Mouse (Mus musculus) kidney, postnatal 0 days (tissue): ENCODE data around the gene Sgta. TPM values are rescaled to one million over a fixed set of nuclear protein-coding genes. Genes with fewer than 3 reads are reported as not detected.
A peak's percentile ranks its signal among the peaks of the same experiment; 100 is the strongest.
"Not testable (repeated sequence)": the region's sequence is repeated elsewhere in the genome, so short reads cannot be mapped to it uniquely, and the experiment has no call there.

Source experiments
- ATAC-seq: fragments of 200-750 bp; cut with Nextera tagmentation; replicated peaks from 2 replicates; pipeline ENCODE4 v1.8.0; 2017; ENCODE audit warnings: low read depth, moderate number of reproducible peaks, moderate TSS enrichment, moderate library complexity; ENCODE audit not compliant: low FRiP score
- DNase-seq: peaks from one replicate; pipeline ENCODE4 v3.0.0-alpha.2; 2016; ENCODE audit warnings: low spot score
- H3K27ac ChIP-seq: fragments of 300-500 bp; sonication (generic); 2 replicates; pipeline ENCODE4 v1.5.1; 2014; ENCODE audit warnings: mild to moderate bottlenecking
- H3K27me3 ChIP-seq: fragments of 300-500 bp; sonication (generic); 2 replicates; pipeline ENCODE4 v1.6.1; 2014; ENCODE audit warnings: low read length, mixed read lengths; ENCODE audit not compliant: insufficient read depth
- H3K36me3 ChIP-seq: fragments of 300-500 bp; sonication (generic); 2 replicates; pipeline ENCODE4 v1.6.1; 2014; ENCODE audit warnings: low read length, mixed read lengths; ENCODE audit not compliant: insufficient read depth
- H3K4me1 ChIP-seq: fragments of 300-500 bp; sonication (generic); replicated peaks from 2 replicates; pipeline ENCODE4 v1.6.1; 2014; ENCODE audit warnings: antibody characterized with exemption, low read length, mixed read lengths; ENCODE audit not compliant: insufficient read depth
- H3K4me2 ChIP-seq: fragments of 300-500 bp; sonication (generic); 2 replicates; pipeline ENCODE4 v1.6.1; 2014; ENCODE audit warnings: mild to moderate bottlenecking, low read length, moderate library complexity, mixed read lengths
- H3K4me3 ChIP-seq: fragments of 300-500 bp; sonication (generic); replicated peaks from 2 replicates; pipeline ENCODE4 v1.5.1; 2014; ENCODE audit warnings: low read depth, low read length
- H3K9ac ChIP-seq: fragments of 300-500 bp; sonication (generic); 2 replicates; pipeline ENCODE4 v1.6.1; 2014; ENCODE audit warnings: low read depth, low read length
- H3K9me3 ChIP-seq: fragments of 300-500 bp; sonication (generic); replicated peaks from 2 replicates; pipeline ENCODE4 v1.6.1; 2016; ENCODE audit warnings: low read length, inconsistent platforms, mixed read lengths
- CTCF ChIP-seq: IDR thresholded peaks from 2 replicates; pipeline ENCODE4 v1.5.1; 2016; ENCODE audit warnings: antibody characterized with exemption, low read depth, mild to moderate bottlenecking, moderate library complexity
- WGBS: fragments of 180-500 bp; shearing (Covaris S2); extraction: QIAGEN DNeasy Blood & Tissue Kit; methylation state at CpG from one replicate; pipeline ENCODE4 v1.1.7; 2014; 5-methylcytosine and 5-hydroxymethylcytosine counted together
- polyA plus RNA-seq: library from polyadenylated mRNA; unstranded; fragments of >200 nt; fragmentation: Nextera tagmentation; extraction: Ambion mirVana; gene quantifications from 2 replicates; pipeline ENCODE4 v1.2.1, GENCODE M21; 2015

Gene Sgta
- polyA plus RNA-seq, 1 experiment from 2014 or later, result 161 TPM

DNA sequence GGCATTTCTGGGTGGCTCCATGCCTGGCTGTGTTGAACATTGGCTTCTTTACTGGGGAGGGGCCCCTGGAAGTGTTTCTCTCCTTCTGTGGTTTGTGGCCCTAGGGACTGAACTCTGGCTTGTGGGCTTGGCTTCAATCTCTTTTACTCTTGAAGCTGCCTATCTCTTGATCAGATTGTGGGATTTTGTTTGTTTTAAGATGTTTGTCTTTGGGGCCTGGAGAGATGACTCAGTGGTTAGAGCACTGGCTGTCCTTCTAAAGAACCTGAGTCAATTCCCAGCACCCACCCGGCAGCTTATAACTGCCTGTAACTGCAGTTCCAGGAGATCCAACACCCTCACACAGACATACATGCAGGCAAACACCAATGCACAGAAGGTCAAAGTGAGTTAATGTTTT, 16.4 kb upstream of the Sgta start:
- no peaks in the 10 kb centered on the region for H3K9me3 ChIP-seq
- no peak overlapping the region for H3K27ac ChIP-seq
- H3K4me3 ChIP-seq, result no peak overlapping the region
- no peak for TF ChIP-seq CTCF
- DNase-seq (no peak), ATAC-seq (no peak)
- WGBS, result 96% methylated on average over 1 of the region's 1 CpGs
- no peaks in the 10 kb centered on the region for H3K27me3 ChIP-seq
- H3K9ac ChIP-seq, result no peak overlapping the region
- H3K4me2 ChIP-seq, result no peak overlapping the region
- H3K4me1 ChIP-seq, result no peaks in the 10 kb centered on the region
- peaks cover 54% of the 10 kb centered on the region for H3K36me3 ChIP-seq

DNA sequence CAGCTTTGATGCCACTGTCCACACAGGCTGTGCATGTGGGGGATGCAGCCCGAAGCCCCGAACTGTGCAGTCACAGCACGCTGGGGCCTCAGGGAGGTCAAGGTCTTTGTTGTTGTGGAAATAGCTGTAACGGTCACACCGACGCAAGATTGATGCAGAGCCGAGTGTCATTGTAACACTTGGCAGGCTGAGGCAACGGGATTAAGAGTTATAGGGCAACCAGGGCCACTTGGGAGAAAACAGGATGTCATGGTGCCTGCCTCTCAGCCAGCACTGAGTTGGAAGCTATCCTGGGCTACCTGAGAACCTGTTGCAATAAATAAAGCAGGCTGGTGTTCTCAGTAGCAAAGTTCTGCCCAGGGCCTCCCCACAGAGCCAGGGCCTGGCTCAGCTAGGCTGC, 15.8 kb upstream of the Sgta start:
- Histone ChIP-seq H3K9ac (no peak overlapping the region), H3K9me3 (no peaks in the 10 kb centered on the region), H3K36me3 (peaks cover 48% of the 10 kb centered on the region), H3K4me2 (no peak overlapping the region), H3K27me3 (no peaks in the 10 kb centered on the region), H3K4me1 (peaks cover 4% of the 10 kb centered on the region), H3K4me3 (no peak overlapping the region), H3K27ac (no peak overlapping the region)
- DNase-seq (no peak), ATAC-seq (no peak)
- WGBS, result 33% methylated on average over 8 of the region's 8 CpGs
- no peak for TF ChIP-seq CTCF

DNA sequence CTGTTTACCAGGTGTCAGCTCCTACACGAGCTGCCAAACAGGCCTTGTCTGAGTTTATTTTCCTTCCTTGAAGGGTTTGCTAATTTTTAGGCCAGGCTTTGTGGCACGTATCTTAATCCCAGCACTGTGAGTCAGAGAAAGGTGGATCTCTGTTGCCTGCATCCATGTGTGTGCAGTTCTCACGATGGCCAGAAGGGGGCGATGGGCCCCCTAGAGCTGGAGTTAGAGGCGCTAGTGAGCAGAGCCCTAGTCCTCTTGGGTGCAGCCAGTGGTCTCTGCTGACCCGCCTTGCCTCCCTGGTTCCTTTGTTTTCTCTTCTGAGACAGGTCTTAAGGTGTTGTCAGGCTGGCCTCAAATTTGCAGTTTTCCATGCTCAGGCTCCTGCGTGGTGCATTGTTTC, 13.5 kb upstream of the Sgta start:
- 67% methylated on average over 7 of the region's 7 CpGs for WGBS

DNA sequence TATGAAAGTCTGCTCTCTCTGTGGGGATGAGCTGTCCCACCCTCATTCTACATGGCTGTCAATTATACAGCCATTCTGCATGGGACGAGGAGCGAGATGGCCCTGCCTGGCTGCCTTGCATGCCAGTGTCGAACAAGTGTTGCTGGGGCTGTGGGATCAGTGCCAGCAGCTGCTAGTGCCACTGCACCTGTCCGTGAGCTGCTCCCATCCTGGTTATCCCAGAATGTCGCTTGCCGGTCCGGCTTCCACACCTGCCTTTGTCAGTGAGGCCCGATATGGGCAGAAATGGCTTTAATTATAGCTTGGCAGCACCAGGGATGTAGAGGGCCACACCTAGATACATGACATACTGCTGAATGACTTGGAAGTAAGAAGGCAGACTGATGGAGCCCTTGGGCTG, 12.3 kb upstream of the Sgta start:
- no peak overlapping the region for H3K4me3 ChIP-seq

More for the DNA sequence above, 13.5 kb upstream of the Sgta start:
- Histone ChIP-seq H3K27ac (no peak overlapping the region), H3K4me3 (no peak overlapping the region), H3K27me3 (no peaks in the 10 kb centered on the region), H3K9ac (no peak overlapping the region), H3K4me2 (no peak overlapping the region), H3K9me3 (no peaks in the 10 kb centered on the region), H3K4me1 (peaks cover 8% of the 10 kb centered on the region), H3K36me3 (peaks cover 26% of the 10 kb centered on the region; the same call in 1 of the 2 replicates)
- ATAC-seq (no peak), DNase-seq (no peak)
- TF ChIP-seq CTCF, result peak; percentile 66

DNA sequence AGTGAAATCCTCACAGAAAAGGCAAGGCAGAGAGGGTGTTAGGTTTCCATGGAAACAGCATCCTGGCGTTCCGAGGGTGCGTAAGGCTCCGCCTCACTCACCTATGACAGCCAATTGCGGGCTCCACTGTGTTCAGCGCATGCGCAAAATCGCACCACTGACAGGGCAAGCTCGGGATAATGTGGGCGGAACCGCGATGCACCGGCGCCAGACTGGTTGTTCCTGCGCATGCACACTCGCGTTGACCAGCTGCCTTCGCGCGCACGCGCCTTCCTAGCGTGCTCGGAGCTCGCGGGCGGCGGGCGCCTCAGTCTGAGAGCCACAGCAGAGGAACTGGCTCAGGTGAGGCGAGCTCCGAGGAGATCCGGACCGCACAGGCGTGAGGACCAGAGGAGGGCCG, 9.9 kb upstream of the Sgta start, which contains the start of gene Thop1:
TSS of gene Thop1 (plus strand) at position 200 of the 400 bp plus-strand sequence.
- TF ChIP-seq CTCF, result no peak
- peak; percentile 99 for DNase-seq
- 0 out of 2 replicates have a peak within 1 kb of the TSS, but pooled peaks have one; percentile 44 for H3K27ac ChIP-seq
- peak within 1 kb of the TSS; percentile 57 for H3K4me3 ChIP-seq
- H3K36me3 ChIP-seq, result 0 out of 2 replicates have a peak, but pooled peaks cover 8% of the 10 kb centered on the region
- under 1% methylated on average over 35 of the region's 35 CpGs for WGBS
- peak within 1 kb of the TSS; percentile 84 for H3K4me2 ChIP-seq
- peak within 1 kb of the TSS; percentile 70 for H3K9ac ChIP-seq
- ATAC-seq, result peak; percentile 95
- no peaks in the 10 kb centered on the region for H3K27me3 ChIP-seq
- peaks cover 8% of the 10 kb centered on the region for H3K4me1 ChIP-seq
- no peaks in the 10 kb centered on the region for H3K9me3 ChIP-seq

More for the DNA sequence above, 12.3 kb upstream of the Sgta start:
- H3K9ac ChIP-seq, result no peak overlapping the region
- no peak overlapping the region for H3K27ac ChIP-seq
- peaks cover 8% of the 10 kb centered on the region for H3K4me1 ChIP-seq
- no peak for TF ChIP-seq CTCF
- no peaks in the 10 kb centered on the region for H3K27me3 ChIP-seq
- no peaks in the 10 kb centered on the region for H3K9me3 ChIP-seq
- 93% methylated on average over 8 of the region's 8 CpGs for WGBS
- DNase-seq (no peak), ATAC-seq (no peak)
- H3K36me3 ChIP-seq, result peaks cover 16% of the 10 kb centered on the region; the same call in 1 of the 2 replicates
- H3K4me2 ChIP-seq, result no peak overlapping the region

DNA sequence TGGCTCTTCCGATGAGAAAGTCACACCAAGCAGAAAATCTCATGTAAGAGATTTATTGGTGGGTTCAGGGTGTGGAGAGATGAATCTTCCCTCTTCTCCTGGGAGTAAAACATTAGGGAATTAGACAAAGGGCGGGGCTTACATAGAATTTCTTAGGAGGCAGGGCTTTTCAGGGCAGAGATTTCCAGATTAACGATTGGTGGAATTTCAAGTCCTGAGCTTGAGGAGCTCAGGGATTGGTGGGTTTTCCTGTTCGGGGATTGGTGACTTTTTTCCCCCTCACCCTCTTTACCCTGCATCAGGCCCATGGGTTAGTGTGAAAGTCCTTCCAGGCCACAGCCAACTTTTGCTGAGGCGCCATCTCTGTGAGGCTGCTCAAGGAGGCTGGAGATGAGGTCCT, 8.7 kb upstream of the Sgta start:
- no peak for ATAC-seq
- Histone ChIP-seq H3K27me3 (no peaks in the 10 kb centered on the region), H3K36me3 (no peaks in the 10 kb centered on the region), H3K4me3 (no peak overlapping the region), H3K9me3 (no peaks in the 10 kb centered on the region), H3K4me2 (no peak overlapping the region), H3K27ac (no peak overlapping the region), H3K9ac (no peak overlapping the region), H3K4me1 (peaks cover 8% of the 10 kb centered on the region)
- 72% methylated on average over 5 of the region's 5 CpGs for WGBS
- no peak for DNase-seq
- TF ChIP-seq CTCF, result no peak

DNA sequence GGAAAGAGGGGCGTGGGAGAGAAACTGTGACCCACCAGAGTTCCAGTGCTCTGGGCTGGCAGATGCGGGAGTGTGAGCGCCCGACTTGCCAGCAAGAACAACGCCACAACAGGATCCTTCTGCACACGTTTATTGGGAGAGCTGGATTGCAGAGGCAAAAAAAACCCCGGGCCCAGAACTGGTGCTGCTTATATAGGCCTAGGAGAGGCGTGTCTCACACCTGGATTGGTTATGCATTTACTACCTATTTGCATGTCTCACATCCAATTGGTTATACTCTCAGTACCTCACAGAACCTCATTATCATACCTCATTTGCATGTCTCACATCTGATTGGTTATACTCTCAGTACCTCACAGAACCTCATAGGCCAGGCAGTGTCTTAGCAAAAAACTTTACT, 4.5 kb upstream of the Sgta start:
- not testable (repeated sequence) for H3K27ac ChIP-seq, H3K27me3 ChIP-seq, H3K4me2 ChIP-seq, H3K9me3 ChIP-seq, DNase-seq, H3K4me1 ChIP-seq, H3K36me3 ChIP-seq, ATAC-seq, H3K9ac ChIP-seq, H3K4me3 ChIP-seq
- WGBS, result 87% methylated on average over 8 of the region's 8 CpGs
